Mouse (Mus musculus): ENCODE measurements around the gene Il33. TPM values are rescaled to one million over a fixed set of nuclear protein-coding genes. Genes with fewer than 3 reads are reported as not detected.

The Il33 gene
- total RNA-seq, 4 experiments from 2014 or later = 3.3 to 6.4 (median 5.3) TPM

DNA sequence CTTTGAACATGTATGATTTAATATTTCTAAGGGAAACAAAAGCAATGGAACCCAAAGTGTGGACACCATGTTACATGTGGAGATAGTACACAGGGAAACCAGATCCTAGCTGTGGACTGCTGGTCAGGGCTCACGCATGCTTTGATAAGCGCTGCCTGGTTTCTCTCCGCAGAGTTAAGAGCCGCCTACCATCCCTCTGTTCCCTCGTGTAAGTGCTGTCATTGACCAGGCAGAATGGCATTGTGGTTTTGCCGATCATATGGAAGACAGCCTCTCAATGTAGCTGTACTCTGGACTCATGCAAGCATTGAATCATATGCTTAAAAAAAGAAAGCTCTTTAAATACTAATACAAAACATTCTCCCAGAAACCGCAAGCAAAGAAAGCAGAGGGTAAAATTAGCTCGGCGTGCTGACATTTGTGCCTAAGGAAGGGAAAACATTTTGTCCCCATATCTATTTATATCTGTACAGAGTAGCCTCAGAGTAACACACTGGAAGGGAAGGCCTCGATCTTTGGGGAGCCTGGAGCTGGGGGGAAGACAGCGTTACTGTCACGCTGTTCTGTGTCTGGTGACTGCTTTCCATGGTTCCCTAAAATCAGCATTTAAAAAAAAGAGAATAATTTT lies 61.7 kb downstream of the Il33 start:
- no peak for DNase-seq (ENCODE audit: low spot score in 2 of 2)

DNA sequence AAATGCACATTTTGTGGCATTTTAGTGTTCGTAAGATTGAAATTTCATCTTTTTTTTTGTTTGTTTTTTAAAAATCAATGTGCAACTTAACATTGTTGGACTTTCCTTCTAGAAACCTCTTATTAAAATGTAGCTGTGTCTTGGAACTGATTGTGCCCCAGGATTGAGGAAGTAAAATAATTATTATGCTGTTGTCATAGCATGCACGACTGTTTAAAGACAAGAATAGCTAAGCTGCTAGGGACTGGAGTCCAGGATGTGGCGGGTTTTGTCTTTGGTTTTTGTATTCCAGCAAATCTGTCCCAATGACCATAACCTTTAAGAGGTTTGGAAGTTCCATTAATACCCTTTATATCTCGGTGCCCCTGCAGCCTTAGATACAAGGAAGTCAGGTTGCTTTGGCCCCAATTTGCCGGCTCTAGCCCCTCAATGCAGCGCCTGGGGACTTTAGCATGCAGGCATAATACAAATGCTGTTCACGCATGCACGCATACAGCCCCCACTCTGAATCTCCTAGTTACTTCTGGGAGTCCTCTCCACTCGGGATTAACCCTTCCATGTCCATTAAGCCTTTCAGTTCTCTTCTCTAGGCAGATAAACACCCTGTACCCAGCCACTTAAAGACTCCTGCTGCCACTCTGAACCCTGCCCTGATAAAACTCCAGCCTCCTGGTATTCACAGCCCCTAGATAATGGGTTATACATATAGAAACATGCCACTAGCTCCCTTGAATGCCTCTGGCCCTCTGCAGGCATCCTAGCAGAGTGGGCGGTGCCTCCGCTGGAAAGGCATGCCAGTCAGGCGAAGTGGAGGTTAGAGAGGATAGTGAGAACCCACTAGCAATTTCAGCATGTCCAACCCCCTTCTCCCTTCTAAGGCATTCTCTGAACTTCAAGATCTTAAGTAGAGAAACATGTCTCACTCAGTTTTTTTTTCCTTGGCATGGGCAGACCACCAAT lies 75.8 kb downstream of the Il33 start:
- DNase-seq (ENCODE audit: low spot score in 2 of 2) = no peak

DNA sequence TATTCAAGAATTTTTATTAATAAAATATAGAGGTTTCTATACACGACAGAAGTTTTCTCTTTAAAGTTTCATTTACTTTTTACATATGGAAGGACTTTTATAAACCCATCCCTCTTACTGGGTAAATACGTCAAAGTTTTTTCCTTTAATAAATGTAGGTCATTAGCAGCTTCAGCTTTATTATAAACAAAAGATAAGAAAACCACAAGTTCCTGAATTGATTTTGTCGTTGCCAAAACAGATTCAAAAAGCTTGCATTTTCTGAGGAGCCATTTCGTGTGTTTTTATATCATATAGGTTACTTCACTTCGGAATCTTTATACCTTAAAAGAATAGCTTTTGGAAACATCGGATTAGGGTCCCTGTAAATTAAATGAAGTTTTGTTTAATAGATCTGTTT lies 76.6 kb downstream of the Il33 start:
- no peak for DNase-seq (ENCODE audit: low spot score in 2 of 2)

DNA sequence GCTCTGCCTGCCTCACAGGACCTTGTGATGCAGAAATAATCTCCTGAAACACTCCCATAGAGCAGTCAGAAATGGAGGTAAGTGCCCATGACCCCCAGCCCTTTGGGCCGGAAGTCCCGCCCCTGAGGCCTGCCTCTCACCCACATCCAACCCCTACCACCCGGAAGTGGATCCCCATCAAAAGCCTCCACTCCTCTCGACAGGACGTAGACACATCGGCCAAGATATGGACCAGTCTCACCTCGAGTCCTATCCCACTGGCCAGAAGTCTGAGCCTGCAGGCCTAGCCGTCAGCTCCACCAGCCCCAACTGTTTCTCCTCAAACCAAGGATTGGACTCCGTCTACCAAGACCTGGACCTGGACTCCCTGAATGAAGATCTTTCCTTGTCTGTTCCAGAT lies 78.7 kb downstream of the Il33 start, which contains the start of gene Trpd52l3:
Gene Trpd52l3 (plus strand): TSS at position 170 of the 400 bp plus-strand sequence.
- no peak for DNase-seq (ENCODE audit: low spot score in 2 of 2)

DNA sequence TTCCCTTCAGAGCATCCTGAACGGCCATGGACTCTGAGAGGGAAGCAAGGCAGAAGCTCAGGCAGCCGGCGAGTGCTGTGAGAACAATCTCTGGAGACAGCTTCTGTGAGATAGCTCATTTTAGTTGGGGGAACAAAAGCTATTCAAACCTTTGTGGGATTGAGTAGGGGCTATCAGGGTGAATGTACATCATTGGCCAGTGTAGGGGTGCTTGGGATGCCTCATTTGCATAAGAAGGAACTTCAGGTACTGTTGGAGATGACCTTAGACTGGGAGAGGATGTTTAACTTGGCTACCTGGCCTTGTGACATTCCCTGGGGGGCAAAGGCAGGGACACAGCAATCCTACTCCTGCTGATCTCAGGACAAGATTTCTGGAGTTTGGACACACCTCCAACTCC lies 81.5 kb downstream of the Il33 start:
- DNase-seq (ENCODE audit: low spot score in 2 of 2) = no peak

Other genes with a start within 250 kb of the Il33 start
- not detected for gene Mlana, start 227.3 kb upstream of the Il33 start, total RNA-seq (2022)
- 10 to 100 TPM; 10.9 to 15.6 (median 11.8) TPM for gene 9930021J03Rik, start 119.1 kb upstream of the Il33 start, total RNA-seq (2022)
- 10 to 100 TPM; 10.1 to 12.5 (median 10.7) TPM for gene Ranbp6, start 112.1 kb upstream of the Il33 start, total RNA-seq (2022)
- not detected for gene Trpd52l3, start 78.7 kb downstream of the Il33 start, total RNA-seq (2022)
- 10 to 100 TPM; 10.1 to 14.6 (median 12.9) TPM for gene Uhrf2, start 105.4 kb downstream of the Il33 start, total RNA-seq (2022)

Data from gastrocnemius, adult 8-10 months (tissue).